Mouse (Mus musculus) limb, embryonic 15.5 days (tissue): ENCODE data around the gene Fam117b. TPM values are rescaled to one million over a fixed set of nuclear protein-coding genes. Genes with fewer than 3 reads are reported as not detected.

ENCODE experiments used
- ATAC-seq: fragments of 200-750 bp; cut with Nextera tagmentation; 2 replicates; pipeline ENCODE4 v1.8.0; 2017; ENCODE audit warnings: low read depth, moderate TSS enrichment; ENCODE audit not compliant: insufficient number of reproducible peaks, low FRiP score, low TSS enrichment
- H3K27ac ChIP-seq: fragments of 300-500 bp; sonication (generic); 2 replicates; pipeline ENCODE4 v1.5.1; 2015; ENCODE audit warnings: moderate library complexity, mild to moderate bottlenecking, inconsistent platforms
- H3K27me3 ChIP-seq: fragments of 300-500 bp; sonication (generic); 2 replicates; pipeline ENCODE4 v1.6.1; 2015; ENCODE audit warnings: inconsistent platforms
- H3K36me3 ChIP-seq: fragments of 300-500 bp; sonication (generic); 2 replicates; pipeline ENCODE4 v1.6.1; 2015; ENCODE audit warnings: inconsistent platforms
- H3K4me1 ChIP-seq: fragments of 300-500 bp; sonication (generic); 2 replicates; pipeline ENCODE4 v1.6.1; 2015; ENCODE audit warnings: inconsistent platforms
- H3K4me2 ChIP-seq: fragments of 300-500 bp; sonication (generic); 2 replicates; pipeline ENCODE4 v1.6.1; 2015; ENCODE audit warnings: mild to moderate bottlenecking, inconsistent platforms
- H3K4me3 ChIP-seq: fragments of 300-500 bp; sonication (generic); 2 replicates; pipeline ENCODE4 v1.5.1; 2015; ENCODE audit warnings: mild to moderate bottlenecking, inconsistent platforms
- H3K9ac ChIP-seq: fragments of 300-500 bp; sonication (generic); 2 replicates; pipeline ENCODE4 v1.6.1; 2015; ENCODE audit warnings: inconsistent platforms
- H3K9me3 ChIP-seq: fragments of 300-500 bp; sonication (generic); 2 replicates; pipeline ENCODE4 v1.6.1; 2016; ENCODE audit warnings: inconsistent platforms
- WGBS: fragments of 180-500 bp; shearing (Covaris S2); methylation state at CpG from one replicate; pipeline ENCODE4 v1.1.7; 2015; 5-methylcytosine and 5-hydroxymethylcytosine counted together
- polyA plus RNA-seq: library from polyadenylated mRNA; unstranded; fragments of >200 nt; fragmentation: Nextera tagmentation; extraction: Ambion mirVana; gene quantifications from 2 replicates; pipeline ENCODE4 v1.2.1, GENCODE M21; 2015

The Fam117b gene
- polyA plus RNA-seq, 1 experiment from 2014 or later, result 8.3 TPM

DNA sequence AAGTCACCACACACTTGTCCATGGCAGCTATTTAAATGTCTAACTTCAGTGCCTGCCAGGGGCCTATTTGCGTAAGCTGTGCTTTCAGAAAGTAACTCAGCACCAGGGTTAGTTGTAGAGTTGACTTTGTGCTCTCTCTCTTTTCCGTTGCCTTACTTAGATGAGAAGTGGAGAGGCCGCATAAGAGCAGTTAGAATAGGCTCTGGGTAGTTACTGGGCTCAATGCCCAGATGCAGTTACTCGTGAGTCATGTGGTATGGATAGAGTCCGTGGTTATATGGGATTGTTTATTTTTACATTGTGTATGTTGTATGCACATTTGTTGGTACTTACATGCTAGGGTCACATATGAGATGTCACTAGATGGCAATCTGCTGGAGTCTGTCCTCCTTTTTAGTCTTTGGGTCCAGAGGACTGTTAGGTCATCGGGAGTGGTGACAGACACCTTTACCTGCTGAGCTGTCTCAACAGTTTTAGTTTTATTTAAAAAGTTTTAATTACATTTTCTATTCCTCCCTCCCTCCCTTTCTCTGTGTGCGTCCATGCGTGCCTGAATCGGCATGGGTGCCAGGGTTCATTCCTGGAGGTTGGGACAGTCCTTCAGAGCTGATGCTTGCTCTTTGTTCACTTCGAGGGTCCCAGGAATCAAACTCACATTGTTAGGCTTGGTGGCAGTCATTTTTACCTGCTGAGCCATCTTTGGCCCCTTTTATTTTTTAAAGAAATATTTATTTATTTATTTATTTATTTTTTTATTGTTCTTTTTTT lies 3.2 kb downstream of the Fam117b start:
- no peaks in the 10 kb centered on the region for H3K27me3 ChIP-seq
- no peak overlapping the region for H3K27ac ChIP-seq
- peaks cover 20% of the 10 kb centered on the region; the same call in 1 of the 2 replicates for H3K4me1 ChIP-seq
- H3K4me3 ChIP-seq, result no peak overlapping the region
- no peaks in the 10 kb centered on the region for H3K9me3 ChIP-seq
- no peak overlapping the region for H3K4me2 ChIP-seq
- no peaks in the 10 kb centered on the region for H3K36me3 ChIP-seq
- no peak for ATAC-seq
- WGBS, result 63% methylated on average over 10 of the region's 10 CpGs
- H3K9ac ChIP-seq, result no peak overlapping the region

GRCm38 (mm10) chr1:59917401-59917800 lies 4.6 kb downstream of the Fam117b start:
- ATAC-seq, result no peak
- H3K27me3 ChIP-seq, result no peaks in the 10 kb centered on the region

DNA sequence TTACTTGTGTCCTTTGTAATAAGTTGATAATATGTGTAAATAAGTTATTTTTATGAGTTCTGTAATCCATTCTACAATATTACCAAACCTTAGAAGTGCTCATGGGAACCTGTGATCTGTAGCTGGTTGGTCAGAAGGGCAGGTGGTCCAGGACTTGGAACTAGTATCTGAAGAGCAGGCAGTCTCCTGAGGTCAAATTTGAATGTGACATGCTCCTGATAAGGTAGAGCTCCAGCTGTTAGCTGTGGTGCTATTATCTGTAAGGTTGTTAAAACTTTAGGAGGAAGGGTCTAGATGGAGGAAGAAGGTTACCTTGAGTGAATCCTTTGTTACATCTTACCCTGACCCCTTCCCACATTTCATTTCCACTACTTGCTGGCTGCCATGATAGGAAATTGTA lies 5.3 kb downstream of the Fam117b start:
- ATAC-seq, result no peak
- no peak overlapping the region for H3K4me2 ChIP-seq
- no peaks in the 10 kb centered on the region for H3K27me3 ChIP-seq

More at GRCm38 (mm10) chr1:59917401-59917800, 4.6 kb downstream of the Fam117b start:
- Histone ChIP-seq H3K9me3 (no peaks in the 10 kb centered on the region), H3K9ac (no peak overlapping the region), H3K27ac (no peak overlapping the region), H3K36me3 (no peaks in the 10 kb centered on the region), H3K4me2 (no peak overlapping the region), H3K4me3 (no peak overlapping the region), H3K4me1 (peaks cover 20% of the 10 kb centered on the region; the same call in 1 of the 2 replicates)
- WGBS, result 54% methylated on average over 3 of the region's 3 CpGs

DNA sequence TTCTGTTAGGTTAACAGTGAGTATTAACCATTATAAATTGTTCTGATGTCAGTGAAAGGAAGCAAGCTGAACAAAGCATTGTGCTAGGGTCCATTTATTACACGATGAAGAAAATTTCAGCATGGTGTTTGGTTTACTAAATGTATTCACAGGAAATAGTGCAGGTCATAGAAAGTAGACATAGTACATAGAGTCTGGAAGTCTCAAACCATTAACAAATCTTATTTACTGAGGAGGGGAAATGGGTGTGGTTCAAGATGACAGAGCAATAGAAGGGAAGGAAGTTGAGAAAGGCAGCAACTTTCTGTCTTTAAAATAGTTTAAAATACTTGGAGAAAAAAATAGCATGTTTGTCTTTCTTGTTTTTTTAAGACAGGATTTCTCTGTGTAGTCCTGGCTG lies 10.4 kb downstream of the Fam117b start:
- Histone ChIP-seq H3K4me2 (no peak overlapping the region), H3K9ac (no peak overlapping the region), H3K27me3 (no peaks in the 10 kb centered on the region), H3K36me3 (no peaks in the 10 kb centered on the region), H3K4me1 (peaks cover 3% of the 10 kb centered on the region; the same call in 1 of the 2 replicates), H3K9me3 (no peaks in the 10 kb centered on the region), H3K27ac (no peak overlapping the region), H3K4me3 (no peak overlapping the region)
- WGBS, result 79% methylated on average over 1 of the region's 1 CpGs
- ATAC-seq, result no peak

More for the DNA sequence above, 5.3 kb downstream of the Fam117b start:
- H3K9me3 ChIP-seq, result no peaks in the 10 kb centered on the region
- H3K9ac ChIP-seq, result no peak overlapping the region
- H3K4me1 ChIP-seq, result peaks cover 20% of the 10 kb centered on the region; the same call in 1 of the 2 replicates
- H3K27ac ChIP-seq, result no peak overlapping the region
- H3K36me3 ChIP-seq, result no peaks in the 10 kb centered on the region
- no peak overlapping the region for H3K4me3 ChIP-seq

- ATAC-seq, result no peak
- H3K36me3 ChIP-seq, result no peaks in the 10 kb centered on the region
- H3K9me3 ChIP-seq, result no peaks in the 10 kb centered on the region
- H3K4me1 ChIP-seq, result peaks cover 3% of the 10 kb centered on the region; the same call in 1 of the 2 replicates
- H3K4me2 ChIP-seq, result no peak overlapping the region
- H3K4me3 ChIP-seq, result no peak overlapping the region
- H3K27ac ChIP-seq, result no peak overlapping the region
- 93% methylated on average over 1 of the region's 1 CpGs for WGBS
- no peaks in the 10 kb centered on the region for H3K27me3 ChIP-seq
- no peak overlapping the region for H3K9ac ChIP-seq
Measured at GRCm38 (mm10) chr1:59923673-59924072, 10.9 kb downstream of the Fam117b start.

- H3K27ac ChIP-seq, result no peak overlapping the region
- no peak overlapping the region for H3K9ac ChIP-seq
- H3K27me3 ChIP-seq, result no peaks in the 10 kb centered on the region
- ATAC-seq, result no peak
- no peak overlapping the region for H3K4me3 ChIP-seq
- H3K4me2 ChIP-seq, result no peak overlapping the region
- H3K4me1 ChIP-seq, result peaks cover 3% of the 10 kb centered on the region; the same call in 1 of the 2 replicates
- no peaks in the 10 kb centered on the region for H3K9me3 ChIP-seq
- 97% methylated on average over 2 of the region's 2 CpGs for WGBS
- H3K36me3 ChIP-seq, result no peaks in the 10 kb centered on the region
Measured at GRCm38 (mm10) chr1:59924411-59924810, 11.6 kb downstream of the Fam117b start.

GRCm38 (mm10) chr1:59926021-59926672 lies 13.3 kb downstream of the Fam117b start:
- no peaks in the 10 kb centered on the region for H3K36me3 ChIP-seq
- H3K9me3 ChIP-seq, result no peaks in the 10 kb centered on the region
- ATAC-seq, result no peak
- H3K9ac ChIP-seq, result no peak overlapping the region
- no peak overlapping the region for H3K4me3 ChIP-seq
- H3K4me2 ChIP-seq, result no peak overlapping the region
- no peaks in the 10 kb centered on the region for H3K27me3 ChIP-seq
- no peak overlapping the region for H3K27ac ChIP-seq
- 91% methylated on average over 3 of the region's 3 CpGs for WGBS
- H3K4me1 ChIP-seq, result peaks cover 3% of the 10 kb centered on the region; the same call in 1 of the 2 replicates

GRCm38 (mm10) chr1:59927131-59927680 lies 14.4 kb downstream of the Fam117b start:
- Histone ChIP-seq H3K27me3 (no peaks in the 10 kb centered on the region), H3K9me3 (no peaks in the 10 kb centered on the region), H3K27ac (no peak overlapping the region), H3K9ac (no peak overlapping the region), H3K36me3 (no peaks in the 10 kb centered on the region), H3K4me2 (no peak overlapping the region), H3K4me1 (peaks cover 3% of the 10 kb centered on the region; the same call in 1 of the 2 replicates), H3K4me3 (no peak overlapping the region)
- 65% methylated on average over 2 of the region's 2 CpGs for WGBS
- ATAC-seq, result no peak

DNA sequence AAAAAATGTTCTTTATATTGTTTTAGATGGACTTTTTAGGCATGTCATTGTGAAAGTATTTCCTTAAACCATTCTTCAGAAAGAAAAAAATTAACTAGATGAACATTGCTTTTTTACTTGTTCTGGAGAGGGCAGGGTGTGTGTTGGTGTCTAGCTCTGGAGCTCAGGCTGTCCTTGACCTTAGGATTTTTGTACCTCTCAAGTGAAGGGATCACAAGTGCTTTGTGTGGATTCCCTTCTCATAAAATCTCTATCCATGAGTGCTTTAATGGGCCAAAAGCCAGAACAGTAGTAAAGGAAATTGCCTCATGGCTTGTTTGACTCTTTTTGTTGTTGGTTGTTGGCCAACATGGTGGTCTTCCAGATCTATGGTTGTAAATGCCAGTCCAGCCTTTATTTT lies 18.1 kb downstream of the Fam117b start:
- Histone ChIP-seq H3K27me3 (no peaks in the 10 kb centered on the region), H3K4me1 (peaks cover 3% of the 10 kb centered on the region; the same call in 1 of the 2 replicates), H3K9me3 (no peaks in the 10 kb centered on the region), H3K4me2 (no peak overlapping the region), H3K36me3 (no peaks in the 10 kb centered on the region), H3K4me3 (no peak overlapping the region), H3K9ac (no peak overlapping the region), H3K27ac (no peak overlapping the region)
- ATAC-seq, result no peak

DNA sequence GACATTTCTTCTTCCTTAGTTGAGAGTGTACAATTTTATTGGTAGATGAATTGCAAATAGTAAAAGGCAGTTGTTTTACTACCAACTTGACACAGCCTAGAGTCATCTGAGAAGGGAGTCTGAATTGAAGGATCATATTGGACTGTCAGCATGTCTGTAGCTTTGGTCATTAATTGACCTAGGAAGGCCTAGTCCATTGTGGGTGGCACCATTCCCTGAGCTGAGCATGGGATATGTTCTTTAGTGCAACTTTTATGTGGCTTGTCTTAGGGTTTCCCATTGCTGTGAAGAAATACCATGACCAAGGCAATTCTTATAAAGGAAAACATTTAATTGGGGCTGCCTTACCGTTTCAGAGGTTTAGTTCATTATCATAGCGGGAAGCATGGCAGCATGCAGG lies 20.2 kb downstream of the Fam117b start:
- Histone ChIP-seq H3K27me3 (no peaks in the 10 kb centered on the region), H3K4me3 (no peak overlapping the region), H3K36me3 (no peaks in the 10 kb centered on the region), H3K9me3 (no peaks in the 10 kb centered on the region), H3K9ac (no peak overlapping the region), H3K27ac (no peak overlapping the region), H3K4me2 (no peak overlapping the region), H3K4me1 (no peaks in the 10 kb centered on the region)
- WGBS, result 85% methylated on average over 2 of the region's 2 CpGs
- no peak for ATAC-seq

DNA sequence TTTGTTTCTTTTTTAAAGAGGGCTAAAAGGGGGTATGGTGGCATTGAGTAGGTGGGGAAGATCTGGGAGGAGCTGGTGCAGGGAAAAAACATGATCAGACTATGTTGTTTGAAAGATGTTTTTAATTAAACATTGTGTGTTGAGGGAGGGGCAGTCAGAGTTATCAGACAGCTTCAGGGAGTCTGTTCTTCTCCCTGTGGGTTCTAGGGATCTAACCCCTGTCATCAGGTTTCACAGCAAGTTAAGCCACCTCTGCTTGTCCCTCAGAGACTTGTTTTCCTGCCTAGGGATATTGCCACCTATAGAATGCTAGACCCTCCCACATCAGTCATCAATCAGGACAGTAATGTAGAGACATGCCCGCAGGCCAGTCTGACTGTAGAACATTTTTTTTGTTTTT lies 28.3 kb downstream of the Fam117b start:
- WGBS, result 97% methylated on average over 1 of the region's 1 CpGs
- no peaks in the 10 kb centered on the region for H3K36me3 ChIP-seq
- H3K9ac ChIP-seq, result no peak overlapping the region
- H3K27ac ChIP-seq, result no peak overlapping the region
- H3K4me1 ChIP-seq, result 0 out of 2 replicates have a peak, but pooled peaks cover 4% of the 10 kb centered on the region
- no peak overlapping the region for H3K4me2 ChIP-seq
- no peaks in the 10 kb centered on the region for H3K9me3 ChIP-seq
- ATAC-seq, result no peak
- no peak overlapping the region for H3K4me3 ChIP-seq
- no peaks in the 10 kb centered on the region for H3K27me3 ChIP-seq
